Mouse (Mus musculus) cerebellum, adult 8-10 months (tissue): Measurements from ENCODE around the gene Podxl2.

Experiments used
- DNase-seq: peaks from one replicate; pipeline ENCODE4 v3.0.0; 2022

Podxl2 gene

GRCm38 (mm10) chr6:88793243-88793642 lies 81.6 kb downstream of the Podxl2 start:
- no peak for DNase-seq
